Mouse (Mus musculus) thymus, postnatal 0 days (tissue): ENCODE results near the gene Abhd14a. TPM values are rescaled to one million over a fixed set of nuclear protein-coding genes. Genes with fewer than 3 reads are reported as not detected.

Experiments used
- DNase-seq: peaks from one replicate; pipeline ENCODE4 v3.0.0-alpha.2; 2015; ENCODE audit warnings: low spot score
- polyA plus RNA-seq: library from polyadenylated mRNA; unstranded; fragments of >200 nt; fragmentation: Nextera tagmentation; extraction: Ambion mirVana; gene quantifications from 2 replicates; pipeline ENCODE4 v1.2.1, GENCODE M21; 2015

Abhd14a gene
- polyA plus RNA-seq, 1 experiment from 2014 or later: 15.7 TPM

DNA sequence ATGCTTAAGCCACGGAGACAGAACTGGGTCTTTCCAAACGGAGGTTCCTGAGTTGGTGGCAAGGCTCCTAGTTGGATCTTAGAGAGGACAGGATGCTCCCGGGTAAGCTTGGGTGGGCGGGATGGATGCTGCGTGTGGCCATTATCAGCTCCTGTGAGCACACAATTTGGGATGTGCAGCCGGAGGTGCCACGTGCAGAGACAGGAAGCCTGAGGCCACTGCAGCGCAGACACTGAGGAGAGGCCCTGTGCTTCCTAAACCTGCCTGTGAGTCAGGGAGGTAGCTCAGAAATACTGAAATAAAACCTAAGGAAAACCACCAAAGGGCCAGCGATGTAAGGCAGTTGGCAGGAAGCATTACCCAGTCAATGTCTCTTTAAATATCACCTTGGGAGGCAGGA is 22.3 kb upstream of the Abhd14a start:
- DNase-seq: no peak

DNA sequence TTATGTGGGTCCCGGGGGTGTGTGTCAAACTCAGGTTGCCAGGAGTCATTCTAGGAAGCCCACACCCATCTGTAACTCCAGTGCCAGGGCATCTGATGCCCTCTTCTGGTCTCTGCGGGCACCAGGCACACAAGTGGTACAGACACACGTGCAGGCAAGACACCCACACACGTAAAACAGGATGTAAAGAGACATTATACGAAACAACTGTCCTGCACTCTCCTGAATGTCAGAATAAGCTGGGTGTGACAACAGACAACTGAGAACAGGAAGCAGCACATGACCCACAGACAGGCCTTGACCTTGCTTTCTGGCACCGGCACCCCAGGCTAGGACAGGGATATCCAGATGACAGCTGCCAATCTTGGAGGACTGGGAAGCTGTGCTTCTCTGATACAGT is 21.8 kb upstream of the Abhd14a start:
- no peak for DNase-seq

GRCm38 (mm10) chr9:106467746-106468145 is 20.3 kb upstream of the Abhd14a start:
- DNase-seq: no peak

DNA sequence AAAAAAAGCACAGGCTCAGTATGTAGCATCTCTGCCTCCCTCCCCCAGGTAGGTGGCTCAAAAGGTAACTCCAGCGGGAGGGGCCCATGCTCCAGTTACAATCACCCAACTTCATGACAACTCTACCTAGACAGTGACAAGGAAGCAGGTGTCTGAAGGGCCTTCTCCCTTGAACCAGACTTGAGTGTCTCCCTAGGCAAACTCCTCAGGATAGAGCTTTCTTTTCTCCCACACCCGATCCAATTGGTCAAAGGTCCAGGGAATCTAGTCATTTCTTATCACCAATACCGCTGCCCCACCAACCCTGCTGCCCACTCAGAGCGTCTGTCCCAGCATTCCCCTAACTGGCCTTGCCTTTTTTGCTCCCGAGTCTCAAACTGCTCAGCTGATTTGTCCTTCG is 19.2 kb upstream of the Abhd14a start:
- DNase-seq: no peak

- DNase-seq: no peak
Observed at GRCm38 (mm10) chr9:106465571-106466200, 18.2 kb upstream of the Abhd14a start, which contains the start of gene Gpr62. Gene Gpr62, minus strand, starts transcription at chr9:106465938.

DNA sequence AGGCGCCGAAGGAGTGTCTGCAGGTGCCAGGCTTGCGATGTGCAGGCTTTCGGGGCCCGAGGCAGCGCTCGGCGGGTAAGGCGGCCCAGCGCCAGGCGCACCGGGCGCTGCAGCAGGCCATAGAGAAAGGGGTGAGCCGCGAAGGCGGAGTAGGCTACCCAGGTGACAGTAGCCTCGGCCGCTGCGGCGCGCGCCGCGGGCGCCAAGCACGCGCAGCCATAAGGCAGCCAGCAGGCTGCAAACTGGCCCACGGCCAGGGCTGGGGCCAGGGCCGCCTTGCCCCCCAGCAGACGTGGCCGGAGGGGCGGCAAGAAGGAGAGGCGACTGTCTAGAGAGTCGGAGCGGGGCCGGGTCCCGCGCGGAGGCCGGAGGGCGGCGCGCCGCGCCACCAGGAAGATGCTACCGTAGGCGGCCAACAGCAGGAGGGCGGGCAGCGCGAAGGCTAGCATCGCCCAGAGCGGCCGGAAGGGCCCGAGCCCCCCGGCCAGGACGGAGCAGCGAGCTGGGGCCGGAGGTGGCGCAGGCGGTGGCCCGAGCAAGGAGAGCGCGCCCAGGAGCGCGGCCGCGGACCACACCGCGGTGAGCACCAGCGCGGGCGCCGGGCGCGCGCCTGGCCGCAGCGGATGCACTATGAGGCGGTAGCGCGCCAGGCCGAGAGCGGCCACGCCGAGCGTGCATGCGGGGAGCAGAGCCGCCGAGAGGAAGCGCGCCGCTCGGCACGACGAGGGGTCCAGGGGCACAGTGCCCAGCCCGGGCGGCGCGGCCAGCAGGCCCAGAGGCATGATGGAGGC is 17.5 kb upstream of the Abhd14a start:
- peak; percentile 21 for DNase-seq

DNA sequence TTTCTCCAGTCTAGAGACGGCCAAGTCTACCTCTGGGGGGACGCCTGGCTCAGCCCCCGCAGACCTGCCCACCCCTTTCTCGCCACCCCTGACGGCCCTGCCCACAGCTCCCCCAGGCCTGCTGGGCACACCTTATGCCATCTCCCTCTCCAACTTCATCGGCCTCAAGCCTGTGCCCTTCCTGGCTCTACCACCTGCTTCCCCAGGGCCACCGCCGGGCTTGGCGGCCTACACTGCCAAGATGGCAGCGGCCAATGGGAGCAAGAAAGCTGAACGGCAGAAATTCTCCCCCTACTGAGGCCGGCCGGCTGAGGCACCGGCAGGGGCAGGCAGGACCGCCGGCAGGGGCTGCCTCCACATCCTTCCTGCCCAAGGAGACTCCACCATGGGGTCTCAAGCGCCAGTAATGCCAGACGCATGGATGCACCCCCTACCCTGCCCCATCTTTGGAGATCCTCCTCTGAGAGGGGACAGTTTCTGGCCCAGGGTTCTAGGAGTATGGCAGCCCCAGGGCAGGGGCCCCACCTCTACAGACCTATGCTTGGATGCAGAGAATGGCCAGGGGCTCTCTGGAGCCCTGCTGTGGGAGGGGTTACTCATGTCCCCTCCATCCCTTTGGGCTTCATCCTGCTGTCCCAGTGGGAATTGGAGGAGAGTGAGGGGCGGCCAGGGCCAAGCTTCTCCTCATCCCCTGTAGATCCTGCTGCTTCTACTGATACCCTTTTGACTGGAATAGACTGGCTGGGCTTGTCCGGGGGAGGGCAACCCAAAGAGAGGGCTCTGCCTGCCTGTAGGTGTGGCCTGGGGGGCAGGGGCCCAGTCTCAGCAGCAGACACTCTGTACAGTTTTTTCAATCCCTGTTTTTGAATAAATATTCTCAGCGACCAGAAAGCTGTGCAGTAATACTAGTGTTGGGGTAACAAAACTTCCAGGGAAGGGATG is 15.9 kb upstream of the Abhd14a start:
- no peak for DNase-seq

- no peak for DNase-seq
Observed at GRCm38 (mm10) chr9:106462430-106462800, 14.9 kb upstream of the Abhd14a start.

DNA sequence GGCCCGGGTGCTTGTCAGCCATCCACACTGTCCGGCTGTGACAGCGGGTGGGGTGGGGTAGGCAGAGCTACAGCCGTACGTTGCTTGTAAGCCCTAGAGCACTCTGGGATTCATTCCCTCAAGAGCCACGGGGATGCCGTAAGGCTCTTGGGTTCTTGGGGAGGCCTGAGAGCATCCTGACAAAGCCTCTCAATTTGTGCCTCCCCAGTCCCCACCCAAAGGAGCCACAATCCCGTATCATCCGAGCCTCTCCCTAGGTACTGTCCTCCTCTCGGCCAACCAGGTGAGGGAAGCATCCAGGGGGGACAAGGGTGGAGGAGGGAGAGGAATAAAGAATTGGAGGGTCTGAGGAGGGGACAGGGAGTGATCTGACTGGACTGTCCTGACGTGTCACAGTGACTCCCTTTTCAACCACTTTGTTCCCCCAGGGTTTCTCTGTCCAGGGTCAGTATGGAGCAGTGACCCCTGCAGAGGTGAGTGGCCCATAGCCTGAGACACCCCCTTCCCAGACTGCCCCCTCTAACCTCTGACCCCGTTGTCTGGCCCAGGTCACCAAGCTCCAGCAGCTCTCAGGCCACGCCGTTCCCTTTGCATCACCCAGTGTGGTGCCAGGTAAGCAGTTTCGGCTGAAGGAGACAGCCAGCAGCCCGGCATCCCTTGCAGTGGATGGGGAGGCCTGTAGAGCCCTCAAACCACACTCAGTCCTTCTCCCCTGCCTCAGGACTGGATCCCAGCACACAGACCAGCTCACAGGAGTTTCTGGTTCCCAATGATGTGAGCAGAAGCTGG is 14.4 kb upstream of the Abhd14a start:
- DNase-seq: no peak

- DNase-seq: no peak
Observed at GRCm38 (mm10) chr9:106461026-106461415, 13.5 kb upstream of the Abhd14a start.

DNA sequence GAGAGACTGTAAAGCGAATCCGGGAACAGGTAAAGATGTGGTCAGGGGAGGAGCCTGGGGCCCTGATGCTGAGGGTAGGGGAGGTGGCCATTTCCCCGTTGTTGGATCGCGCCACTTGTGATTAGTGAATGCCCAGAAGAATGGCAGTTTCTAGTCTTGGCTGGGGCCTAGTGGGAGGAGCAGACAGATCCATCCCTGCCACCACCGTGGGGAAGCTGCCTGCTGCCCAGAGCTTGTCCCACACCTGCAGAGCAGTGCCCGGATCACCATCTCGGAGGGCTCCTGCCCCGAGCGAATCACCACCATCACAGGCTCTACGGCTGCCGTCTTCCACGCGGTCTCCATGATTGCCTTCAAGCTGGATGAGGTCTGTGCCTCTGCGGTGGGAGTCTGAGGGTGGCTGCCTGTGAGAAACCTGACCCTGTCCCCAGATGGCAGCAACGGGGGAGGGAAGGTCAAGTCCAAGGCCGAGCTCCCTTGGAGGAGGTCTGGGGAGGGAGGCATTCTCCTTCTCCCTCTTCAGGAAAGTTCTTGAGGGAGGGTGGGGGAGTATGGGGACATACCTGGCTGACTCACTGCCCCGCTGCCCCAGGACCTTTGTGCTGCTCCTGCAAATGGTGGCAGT is 13.0 kb upstream of the Abhd14a start:
- no peak for DNase-seq

GRCm38 (mm10) chr9:106459946-106460345 is 12.5 kb upstream of the Abhd14a start:
- no peak for DNase-seq

GRCm38 (mm10) chr9:106457920-106458319 is 10.4 kb upstream of the Abhd14a start:
- no peak for DNase-seq

DNA sequence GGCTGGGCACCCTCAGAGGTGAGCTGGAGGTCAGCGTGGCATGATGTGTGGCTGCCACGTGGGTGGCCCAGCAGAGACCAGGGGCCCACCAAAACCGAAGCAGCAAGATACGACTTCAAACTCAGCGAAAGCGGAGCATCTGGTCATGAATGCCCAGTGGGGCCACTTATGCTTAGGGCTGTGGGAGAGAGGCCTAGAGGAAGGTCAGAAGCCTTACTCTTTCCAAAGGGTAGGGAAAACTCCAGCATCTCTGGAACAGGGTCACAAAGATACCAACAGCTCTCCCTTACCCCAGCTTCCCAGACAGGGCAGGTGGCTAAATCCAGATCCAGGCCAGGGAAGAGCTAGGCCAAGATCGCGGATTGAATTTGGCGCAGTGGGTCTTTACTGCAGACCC is 9.7 kb upstream of the Abhd14a start:
- no peak for DNase-seq

DNA sequence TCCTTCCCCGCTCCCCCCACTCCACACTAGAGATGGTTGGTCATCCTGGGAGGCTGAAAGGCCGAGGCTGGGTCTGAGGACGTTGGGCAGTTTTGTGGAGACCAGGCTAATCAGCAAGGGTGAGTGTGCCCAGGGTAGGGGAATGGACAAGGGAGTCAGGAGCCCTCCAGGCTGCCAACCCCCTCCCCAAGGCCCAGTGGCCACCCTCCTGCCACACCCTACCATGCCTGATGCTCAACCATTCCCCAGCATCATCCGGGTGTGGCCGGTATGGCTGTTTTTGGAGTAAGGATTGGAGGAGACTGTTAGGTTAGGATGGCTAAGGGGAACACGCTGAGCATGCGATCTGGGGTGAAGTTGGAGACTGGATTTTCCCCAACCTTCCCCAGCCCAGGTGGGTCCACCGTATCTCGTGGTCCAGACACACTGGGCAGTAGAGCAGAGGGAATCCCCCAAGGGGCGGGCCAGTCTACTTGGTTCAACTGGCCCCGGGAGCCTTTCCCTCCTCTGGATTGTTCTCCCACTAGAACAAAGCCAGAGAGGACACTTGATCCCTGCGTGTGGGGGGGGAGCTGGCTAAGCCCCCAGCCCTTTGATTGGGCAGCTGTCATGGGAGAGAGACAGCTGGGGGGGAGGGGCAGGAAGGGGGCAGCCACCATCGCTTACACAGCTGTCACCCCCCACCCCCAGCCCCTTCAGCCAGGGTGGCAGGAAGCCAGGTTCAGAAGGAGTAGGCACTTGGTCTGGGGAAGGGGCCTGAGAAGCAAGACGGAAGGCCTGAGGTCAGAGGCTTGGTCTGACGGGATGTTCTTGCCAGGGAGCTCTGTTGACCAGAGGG is 9.1 kb upstream of the Abhd14a start:
- DNase-seq: no peak

DNA sequence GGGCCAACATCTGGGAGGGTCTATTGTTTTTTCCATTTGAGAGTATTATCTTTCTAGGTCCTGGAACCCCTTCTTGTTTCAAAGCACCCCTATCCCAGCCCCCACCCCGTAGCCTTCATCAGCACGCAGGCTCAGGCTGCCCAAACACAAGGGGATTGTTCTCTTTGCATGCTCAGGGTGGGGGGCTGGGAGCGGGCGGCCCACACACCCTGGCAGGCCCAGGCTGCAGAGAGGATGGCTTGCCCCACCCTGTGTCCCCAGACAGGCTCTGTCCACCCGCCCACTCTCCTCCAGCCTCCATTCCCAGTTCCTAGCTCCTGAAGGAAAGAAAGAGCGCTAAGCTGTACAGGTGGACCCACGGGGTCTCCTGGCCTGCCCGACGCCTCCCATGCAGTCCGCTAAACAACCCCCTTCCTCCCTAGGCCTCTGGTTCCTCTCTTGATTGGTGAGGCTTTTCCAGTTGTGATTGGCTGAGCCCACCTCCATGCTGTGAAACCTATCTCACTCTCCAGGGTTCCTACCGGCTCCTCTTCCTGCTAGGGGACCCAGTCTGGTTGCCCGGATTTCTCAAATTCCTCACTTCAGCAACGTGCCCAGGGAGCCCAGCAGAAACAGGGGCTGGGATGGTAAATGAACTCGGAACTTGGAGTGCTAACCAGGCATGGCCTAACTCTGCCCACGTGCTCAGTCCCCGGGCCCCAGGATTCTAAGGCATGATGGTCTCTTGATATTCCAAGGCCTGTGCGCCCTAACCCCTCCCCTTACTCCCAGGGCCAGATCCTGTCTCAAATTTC is 7.6 kb upstream of the Abhd14a start:
- DNase-seq: no peak

DNA sequence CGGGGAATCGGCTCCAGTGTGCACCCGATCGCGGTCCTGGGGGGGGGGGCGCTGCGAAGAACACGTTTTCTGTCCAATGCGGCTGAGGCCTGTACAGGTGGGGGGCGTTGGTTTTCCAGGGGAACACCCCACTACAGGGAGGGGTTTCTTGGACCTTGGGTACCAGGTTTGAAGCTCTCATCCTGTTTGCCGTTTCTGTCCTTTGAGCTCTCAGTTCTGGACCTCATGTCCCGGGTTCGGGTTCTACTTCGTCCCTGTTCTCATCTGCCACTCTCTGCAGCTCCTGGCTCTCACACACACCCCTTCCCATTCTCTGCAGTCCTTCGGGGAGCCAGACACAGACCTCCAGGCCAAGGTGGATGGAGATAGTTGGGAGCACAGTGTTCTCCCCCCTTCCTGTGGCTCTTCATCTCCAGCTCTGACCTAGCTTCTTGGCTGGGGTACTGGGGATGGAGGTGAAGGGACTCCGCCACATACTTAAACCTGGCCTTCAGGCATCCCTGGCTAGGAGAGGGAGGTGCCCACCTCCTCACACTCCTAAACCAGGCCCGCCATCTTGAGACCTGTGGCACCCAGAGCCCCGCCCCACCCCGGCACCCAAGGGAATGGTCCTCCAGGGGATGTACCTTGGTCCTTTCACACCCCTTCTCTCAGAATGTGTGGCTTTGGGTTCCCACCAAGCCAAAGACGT is 6.7 kb upstream of the Abhd14a start:
- no peak for DNase-seq
